Mouse (Mus musculus) granulocyte monocyte progenitor cell, adult 5-6 weeks (primary cell): Measurements from ENCODE around the gene Gas6. TPM values are rescaled to one million over a fixed set of nuclear protein-coding genes. Genes with fewer than 3 reads are reported as not detected.

Experiments
- ATAC-seq: replicated peaks from 2 replicates; pipeline ENCODE4 v1.8.0; 2016; ENCODE audit warnings: mild to moderate bottlenecking, moderate TSS enrichment, inconsistent platforms; ENCODE audit not compliant: poor library complexity, severe bottlenecking
- total RNA-seq, 2 experiments: library from RNA; stranded (forward) in 1 of 2; stranded (reverse) in 1 of 2; fragments of 200-712, 200-1000 nt in 1 of 2; fragments of >200 nt in 1 of 2; fragmentation: Nextera tagmentation in 1 of 2; gene quantifications; 2 replicates each; pipeline ENCODE4 v1.2.3; 2014 to 2017

Gas6 gene
- total RNA-seq, 2 experiments from 2014 or later: 0.10 TPM; not detected in 1

DNA sequence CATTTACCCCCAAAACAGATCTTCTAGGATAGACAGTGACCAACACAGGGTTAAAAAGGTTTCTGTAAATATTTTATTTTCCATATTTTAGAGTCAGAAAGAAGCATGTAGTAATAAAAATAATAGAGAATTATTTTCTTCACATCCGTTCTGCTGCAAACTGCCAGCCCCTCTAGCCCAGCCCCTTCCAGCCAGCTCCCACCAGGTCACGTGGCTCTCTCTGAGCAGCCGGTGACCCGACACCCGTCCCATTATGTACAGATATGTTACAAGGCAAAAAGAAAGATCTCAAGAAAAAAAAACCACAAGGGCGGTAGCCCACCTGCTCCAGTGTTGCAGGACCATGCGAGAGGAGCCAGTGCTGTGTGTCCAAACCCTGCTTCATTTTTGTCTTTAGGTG, 29.0 kb downstream of the Gas6 start:
- no peak for ATAC-seq

DNA sequence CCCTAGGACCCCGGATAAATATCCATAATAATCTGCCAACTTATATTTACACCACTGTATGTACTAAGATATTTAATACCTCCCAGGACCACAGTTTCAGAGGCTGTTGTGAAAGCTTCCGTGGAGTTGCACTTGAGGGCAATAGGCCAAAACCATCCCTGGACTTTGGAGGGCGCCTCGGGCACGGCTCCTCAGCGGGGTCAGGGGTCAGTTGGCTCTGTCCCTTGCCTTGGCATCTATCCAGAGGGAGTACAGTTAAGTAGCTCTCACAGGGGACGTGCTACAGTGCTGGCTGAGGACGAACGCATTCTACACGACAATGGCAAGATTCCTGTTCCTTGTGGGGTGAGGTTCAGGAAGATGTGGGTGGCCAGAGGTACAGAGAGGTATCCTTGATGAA, 31.9 kb downstream of the Gas6 start:
- ATAC-seq: no peak

DNA sequence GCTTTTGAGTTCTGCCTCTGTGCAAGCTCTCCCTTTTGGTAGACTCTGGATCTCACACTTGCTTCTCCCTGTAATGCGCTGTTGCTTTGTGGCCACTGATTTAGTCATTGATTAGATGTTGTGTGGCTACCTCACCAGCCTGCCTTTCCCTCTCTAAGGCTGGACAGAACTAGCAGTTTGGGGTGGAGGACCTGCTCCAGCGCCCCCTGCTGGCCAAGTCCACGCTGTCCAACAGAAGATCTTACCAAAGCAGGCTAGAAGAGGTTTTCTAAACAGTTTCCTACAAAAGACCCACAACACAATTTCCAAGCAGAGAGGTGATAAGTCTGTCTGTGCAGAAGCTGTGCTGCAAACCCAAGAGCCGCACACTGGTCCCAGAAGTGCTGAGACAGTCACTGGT, 32.4 kb downstream of the Gas6 start:
- peak; percentile 65 for ATAC-seq

DNA sequence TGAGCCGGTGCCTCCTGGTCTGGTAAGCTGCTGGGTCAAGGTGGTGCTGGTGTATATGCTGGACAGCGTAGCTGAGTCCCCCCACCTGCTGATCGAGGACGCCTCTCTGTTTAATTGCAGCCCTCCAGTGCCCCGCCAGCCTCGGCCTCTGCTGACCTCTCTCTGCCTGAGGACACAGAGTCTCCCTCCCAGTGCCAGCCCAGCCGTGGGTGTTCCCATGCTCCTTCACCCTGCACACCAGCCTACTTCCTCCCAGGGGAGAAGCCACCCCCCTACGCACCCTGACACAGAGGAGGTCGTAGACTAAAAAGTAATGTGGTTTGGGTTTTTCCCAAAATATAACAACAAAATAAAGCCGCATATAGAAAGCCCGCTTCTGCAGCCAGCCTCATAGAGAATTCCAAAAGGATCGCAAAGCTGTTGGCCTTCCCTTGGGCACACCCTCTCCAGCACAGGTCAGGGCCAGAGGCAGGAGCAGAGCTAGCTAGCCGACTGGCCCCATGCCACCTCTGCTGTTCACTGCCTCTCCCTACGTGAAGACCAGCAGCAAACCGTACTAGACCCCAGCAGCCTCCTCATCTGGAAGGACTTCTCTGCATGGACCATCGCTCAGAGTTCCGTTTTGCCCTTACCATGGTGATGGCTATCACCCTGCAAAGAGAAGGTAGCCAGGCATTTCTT, 33.1 kb downstream of the Gas6 start:
- 0 out of 2 replicates have a peak, but pooled peaks have one; percentile 14 for ATAC-seq

DNA sequence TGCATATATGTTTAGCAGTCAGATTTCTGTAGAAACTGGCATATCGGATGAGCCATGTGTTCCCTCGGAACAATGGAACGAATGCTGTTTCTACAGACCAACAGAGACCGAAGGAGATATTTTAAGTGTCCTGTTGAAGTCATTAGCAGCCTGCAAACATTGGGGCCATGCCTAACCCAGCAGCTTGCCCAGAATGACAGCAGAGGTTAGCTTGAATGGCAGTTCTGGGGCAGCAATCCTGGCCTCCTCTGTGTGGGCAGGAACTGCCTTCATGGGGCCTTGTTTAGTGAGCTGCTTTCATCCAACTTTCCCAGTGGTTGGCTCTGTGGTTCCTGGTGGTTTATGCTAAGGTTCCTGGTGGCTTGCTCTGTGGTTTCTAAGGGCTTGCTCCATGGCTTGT, 34.9 kb downstream of the Gas6 start:
- ATAC-seq: no peak

DNA sequence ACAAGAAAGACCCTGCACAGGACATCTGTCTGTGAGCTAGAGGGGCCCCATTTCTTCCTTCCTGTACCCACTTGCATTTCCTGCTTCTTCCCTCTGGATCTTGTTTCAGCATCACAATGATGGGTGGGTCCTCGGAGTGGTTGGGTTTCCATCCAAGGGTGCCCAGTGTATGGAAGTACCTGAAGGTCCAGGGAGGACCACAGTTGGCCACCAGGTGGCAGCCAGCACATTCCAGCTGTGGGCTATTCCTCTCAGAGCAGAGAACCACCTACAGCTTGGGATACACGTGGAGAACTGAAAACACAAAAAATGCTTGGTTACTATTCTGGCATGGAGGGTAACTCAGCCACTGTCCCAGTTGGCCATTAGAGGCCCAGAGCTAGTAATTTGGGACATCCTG, 39.0 kb downstream of the Gas6 start:
- peak; percentile 52 for ATAC-seq

DNA sequence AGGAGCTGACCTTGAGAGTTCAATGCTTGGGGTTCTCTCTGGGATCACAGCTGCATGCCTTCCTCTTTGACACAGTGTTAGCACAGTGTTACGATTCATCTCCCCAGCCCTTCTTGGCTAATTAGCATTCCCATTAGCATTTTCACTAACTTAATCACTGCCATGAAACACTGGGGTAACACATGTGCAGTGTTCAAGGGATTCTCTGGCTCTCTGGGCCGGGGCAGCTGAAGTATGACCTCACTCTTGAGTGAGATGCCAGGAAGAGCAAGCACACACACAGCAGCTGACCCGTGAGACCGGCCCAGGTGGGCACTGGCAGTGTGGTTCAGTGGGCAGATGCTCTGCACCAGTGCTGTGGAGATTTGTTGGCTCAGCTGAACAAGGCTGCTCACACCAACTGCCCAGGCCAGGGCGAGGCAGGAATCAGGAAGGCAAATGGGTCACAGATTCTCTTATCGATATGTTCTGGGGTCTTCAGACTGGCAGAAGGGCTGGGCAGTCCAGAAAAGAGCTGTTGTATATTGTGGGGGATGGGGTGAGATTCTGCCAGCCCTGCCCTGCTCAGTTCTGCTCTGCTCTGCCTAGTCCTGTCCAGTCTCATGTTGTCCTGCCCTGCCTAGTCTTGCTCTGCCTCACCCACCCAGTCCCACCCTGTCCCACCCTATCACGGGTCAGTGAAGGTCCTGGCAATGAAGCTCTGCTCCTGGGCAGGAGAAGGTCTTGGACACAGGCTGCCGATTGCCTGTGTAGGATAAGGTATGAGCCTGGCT, 39.8 kb downstream of the Gas6 start:
- no peak for ATAC-seq

DNA sequence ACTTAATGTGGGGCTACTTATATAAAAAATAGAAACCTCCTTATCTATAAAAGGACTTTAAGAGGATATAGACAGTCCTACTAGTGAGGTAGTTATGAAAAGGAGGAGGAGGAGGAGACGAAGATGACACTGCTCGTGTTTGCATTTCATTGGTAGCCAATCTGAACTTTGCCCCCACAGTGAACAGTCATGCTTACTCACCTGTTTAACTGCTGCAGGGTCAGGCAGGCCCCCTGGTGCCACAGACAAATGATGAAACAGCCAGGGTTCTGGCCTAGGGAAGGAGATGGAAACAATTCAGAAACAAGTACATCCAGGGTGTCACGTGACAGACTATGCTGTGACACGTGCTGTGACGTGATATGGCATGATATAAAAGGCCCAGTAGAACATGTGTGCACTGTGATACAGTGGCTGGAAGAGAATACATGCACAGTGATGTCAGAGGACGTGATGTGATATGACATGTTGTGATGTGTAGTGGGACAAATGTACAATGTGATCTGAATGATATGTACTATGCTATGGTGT, 42.5 kb downstream of the Gas6 start:
- ATAC-seq: no peak

DNA sequence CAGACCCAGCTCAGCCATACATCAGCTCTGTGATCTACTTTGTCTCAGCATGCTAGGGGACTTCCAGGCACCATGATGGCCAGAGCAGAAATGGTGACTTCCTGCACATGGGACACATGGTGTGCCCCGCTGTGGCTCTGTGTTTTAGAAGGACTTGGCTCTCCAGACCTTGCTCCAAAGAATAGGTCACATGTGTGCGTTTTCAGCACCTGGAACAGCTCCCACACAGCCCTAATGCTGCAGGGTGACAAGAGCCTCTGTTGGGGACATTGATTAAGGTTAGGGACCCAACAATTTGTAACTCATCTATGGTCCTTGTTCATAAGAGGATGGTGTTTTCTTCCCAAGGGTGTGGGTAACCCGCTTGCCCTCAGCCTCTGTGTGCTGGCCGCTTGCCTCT, 46.1 kb downstream of the Gas6 start:
- peak; percentile 48; the same call in 1 of the 2 replicates for ATAC-seq

DNA sequence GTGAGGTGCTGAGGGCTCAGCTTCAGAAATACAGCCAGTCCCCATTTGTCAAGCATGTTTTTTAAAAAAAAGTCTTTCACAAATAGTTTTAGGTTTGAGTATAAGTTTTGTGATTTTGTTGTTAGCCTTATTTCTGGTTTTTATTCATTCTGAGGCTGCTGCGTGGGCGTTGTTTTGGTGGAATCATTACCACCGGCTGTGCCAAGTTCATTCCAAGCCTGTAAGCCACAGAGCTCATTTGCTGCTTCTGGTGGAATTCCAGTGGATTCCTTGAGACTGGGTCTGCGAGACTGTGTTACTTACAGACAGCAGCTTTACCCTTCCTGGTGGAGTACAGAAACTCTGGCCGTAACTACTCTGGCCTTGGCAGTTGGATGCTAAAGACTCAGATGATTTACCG, 47.8 kb downstream of the Gas6 start:
- no peak for ATAC-seq

DNA sequence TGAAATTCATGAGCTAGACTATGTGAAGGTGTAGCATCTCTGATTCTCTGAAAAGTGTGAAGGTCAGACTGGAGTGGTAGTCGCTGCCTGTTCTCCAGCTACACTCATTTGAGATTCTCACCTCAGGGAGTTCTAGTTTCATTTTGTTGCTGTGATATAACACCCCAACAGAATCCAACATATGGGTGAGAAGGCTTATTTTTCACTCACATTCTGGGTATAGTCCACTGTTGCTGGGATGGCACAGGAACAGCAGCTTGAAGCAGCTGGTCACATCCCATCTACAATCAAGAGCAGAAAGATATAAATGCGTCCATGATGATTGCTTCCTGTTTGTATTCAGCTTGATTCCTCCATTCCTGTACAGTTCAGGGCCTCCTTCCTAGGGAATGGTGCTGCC, 52.1 kb downstream of the Gas6 start:
- ATAC-seq: no peak

DNA sequence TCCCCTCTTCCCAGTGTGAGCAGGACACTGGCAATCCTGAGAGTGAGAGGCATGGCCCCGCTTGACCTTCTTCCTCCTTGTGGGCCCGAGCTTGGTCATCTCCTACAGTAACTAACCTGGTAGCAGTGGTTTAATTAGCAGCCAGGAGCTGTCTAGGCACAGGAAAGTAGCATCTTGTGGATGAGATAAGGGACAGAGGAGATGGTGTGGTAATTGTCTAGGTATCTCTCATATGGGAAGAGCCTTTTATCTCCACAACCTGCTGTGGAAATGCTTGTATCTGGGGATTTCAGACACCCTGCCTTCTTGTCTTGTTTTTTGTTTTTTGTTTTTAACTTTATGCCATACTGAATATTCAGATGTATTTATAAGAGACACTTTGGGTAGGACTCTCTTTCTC, 56.8 kb downstream of the Gas6 start:
- no peak for ATAC-seq

DNA sequence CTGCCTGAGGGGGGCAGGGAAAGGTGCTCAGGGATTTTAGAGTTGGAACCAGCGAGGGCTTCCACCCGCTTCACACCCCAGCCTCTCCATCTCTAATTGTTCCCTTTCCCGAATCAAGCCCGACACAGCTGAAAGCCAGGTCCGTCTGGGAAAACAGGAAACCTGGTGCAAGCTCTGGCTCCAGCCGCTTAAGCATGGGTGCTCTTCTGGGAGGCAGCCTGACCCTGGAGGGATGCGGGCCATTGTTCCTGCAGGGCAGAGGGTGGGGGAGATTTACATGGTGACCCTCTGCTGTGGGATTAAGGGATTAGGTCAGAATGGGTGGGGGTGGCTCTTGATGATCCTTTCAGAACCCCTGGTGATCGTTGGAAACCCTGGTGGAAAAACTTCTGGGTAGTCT, 58.2 kb downstream of the Gas6 start:
- ATAC-seq: no peak

DNA sequence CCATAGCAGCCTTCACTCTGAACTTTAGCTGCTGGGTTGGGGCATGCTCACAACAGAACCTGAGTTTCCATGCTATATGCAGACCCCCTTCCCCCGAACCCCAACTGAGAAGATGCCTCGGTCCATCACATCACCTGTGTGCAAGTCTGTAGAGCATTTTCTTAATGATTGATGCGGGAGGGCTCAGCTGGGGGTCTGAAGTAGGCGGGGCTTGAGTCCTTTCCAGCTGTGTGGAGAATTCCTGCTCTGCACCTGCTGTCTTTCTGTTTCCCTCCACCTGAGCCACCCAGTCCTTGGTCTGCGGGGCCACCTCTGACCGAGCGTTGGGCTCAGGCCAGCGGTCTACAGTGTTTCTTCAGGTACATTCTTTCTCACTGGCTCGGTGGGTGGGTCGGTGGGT, 59.4 kb downstream of the Gas6 start, which contains the start of gene Tmem255b:
Gene Tmem255b (plus strand): TSS at position 301 of the 400 bp plus-strand sequence.
- ATAC-seq: no peak

DNA sequence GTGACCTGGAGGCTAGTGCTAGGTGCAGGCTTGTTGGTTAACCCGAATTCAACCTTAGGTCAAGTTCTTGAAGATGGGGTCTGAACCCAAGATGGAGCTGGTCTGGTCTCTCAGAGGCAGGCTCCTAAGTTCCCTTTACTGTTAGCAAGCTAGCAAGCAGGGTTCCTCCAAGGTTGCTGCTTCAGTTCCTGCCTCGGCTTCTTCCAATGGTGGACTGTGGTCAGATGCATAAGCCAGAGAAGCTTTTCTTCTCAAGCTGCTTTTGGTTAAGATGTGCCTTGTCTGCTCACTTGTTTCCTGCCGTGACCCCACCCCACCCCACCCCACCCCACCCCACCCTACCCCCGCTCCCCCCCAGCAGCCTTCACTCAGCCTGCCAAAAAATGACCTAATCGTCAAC, 61.2 kb downstream of the Gas6 start:
- no peak for ATAC-seq

DNA sequence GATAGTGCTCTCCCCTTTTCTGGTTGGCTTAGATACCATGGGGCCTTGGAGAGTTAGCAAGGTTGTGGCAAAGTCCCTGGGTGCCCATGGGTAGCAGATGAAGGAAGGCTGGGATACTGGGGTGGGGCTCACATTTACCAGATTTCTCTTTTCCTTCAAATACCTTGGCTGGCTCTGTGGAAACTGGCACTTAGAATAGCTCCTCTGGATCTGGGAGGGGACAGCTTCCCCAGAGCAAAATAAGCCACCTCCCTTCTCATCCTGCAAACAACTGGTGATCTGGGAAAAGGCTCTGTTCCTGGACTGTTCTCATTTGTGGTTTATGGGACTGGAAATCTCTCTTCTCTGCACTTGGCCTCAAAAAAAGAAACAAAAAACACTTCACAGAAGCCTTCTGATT, 63.4 kb downstream of the Gas6 start:
- ATAC-seq: no peak

DNA sequence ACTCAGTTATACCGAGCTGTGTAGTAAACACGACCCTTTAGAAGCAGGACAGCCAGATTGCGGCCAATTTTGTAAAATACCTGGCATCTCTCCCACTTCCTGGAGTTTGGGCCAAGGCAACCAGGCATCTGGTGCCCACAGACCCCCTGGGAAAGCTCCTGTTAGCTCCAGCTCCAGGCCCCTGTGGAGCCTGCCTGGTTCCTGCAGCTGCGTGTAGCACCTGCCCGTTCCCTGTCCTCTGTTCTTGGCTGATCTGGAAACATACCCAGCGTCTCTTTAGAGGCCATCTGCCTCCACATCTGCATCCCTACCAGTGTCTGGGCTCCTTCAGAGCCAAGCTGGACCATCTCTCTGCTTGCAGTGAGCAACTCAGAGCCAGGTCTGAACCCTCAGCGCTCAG, 63.9 kb downstream of the Gas6 start:
- ATAC-seq: no peak

DNA sequence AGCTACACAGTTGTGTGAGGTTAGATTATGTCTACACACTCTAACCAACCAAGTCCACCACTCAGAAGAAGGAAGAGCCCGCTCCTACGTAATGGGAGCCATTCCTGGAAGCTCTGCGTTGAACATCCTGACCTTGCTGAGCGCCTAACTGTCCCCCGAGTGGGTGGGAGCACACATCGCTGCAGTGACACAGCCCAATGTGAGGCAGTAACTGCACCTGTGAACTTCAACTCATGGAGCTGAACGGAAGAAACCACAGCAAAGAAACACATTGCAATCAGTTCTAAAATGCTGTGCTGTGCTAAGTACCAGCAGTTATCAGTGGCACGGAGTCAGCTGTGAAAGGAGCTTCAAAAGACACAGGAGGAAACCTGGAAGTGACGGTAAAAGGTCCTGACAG, 66.1 kb downstream of the Gas6 start:
- ATAC-seq: no peak

DNA sequence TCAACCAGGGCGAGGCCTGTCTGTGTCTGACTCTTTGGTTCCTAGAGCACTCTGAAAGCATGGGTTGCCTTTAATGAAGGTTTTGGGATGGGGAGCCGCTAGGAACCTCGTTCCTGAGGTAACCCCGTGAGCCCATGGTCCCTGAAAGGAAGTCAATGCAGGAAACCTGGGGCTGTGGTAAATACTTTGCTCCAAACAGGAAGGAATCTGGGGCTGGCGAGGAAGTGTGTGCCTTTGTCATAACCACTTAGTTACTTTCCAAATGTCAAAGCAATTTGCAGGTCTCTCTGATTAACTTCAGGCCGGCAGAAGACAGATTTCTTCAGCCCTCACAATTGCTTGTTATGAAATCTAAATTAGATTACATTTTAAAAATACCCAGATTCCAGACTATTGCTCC, 66.9 kb downstream of the Gas6 start:
- no peak for ATAC-seq

DNA sequence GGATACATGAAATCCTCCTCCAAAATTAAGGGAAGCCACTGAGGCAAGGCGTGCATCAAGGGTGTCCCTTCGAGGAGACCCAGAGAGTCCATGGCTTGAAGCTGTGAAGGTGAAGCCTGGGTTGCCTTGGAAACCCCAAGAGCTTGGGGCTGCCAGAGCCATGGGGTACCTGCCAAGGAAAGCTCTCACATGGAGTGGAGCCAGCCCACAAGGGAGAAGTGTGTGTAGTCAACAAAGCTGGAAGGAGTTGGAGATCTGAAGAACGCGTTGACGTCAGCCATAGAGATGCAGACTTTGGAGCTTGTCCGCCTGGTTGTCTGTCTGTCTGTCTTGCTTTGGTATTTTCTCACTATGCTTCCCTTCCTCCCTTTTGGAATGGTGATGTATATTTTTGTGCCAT, 73.3 kb downstream of the Gas6 start:
- ATAC-seq: no peak

DNA sequence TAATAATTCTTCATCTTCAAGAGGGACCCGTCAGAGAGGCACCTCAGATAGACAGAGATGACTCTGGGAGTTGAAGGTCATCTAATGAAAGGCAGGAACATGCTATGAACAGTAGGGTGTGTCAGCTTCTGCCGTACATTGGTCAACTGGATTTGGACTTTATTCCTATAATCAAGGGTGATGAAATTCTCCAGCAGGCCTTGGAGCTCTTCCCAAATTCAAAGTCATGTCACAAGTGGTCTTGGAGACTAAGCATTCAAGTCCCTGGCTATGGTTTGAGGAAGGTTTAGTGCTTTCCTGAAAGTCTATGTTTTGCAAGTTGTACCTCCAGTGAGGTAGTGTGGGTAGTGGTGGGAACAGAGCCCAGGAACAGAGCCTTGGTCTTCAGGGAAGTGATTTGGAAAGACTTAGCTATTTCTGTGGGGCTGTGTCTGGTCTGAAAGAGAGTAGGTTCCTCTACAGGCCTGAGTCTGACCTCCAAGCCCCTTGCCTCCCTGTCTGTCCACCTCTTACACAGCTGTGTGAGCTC, 75.1 kb downstream of the Gas6 start:
- no peak for ATAC-seq
